Comparison of ENCODE assay signal across 10 mouse cellular contexts in genomic region chr5:146330031-146330764, GRCm38 (mm10). TPM values are rescaled to one million over a fixed set of nuclear protein-coding genes. Genes with fewer than 3 reads are reported as not detected.
DNase-seq lines count a peak whose midpoint lies in the region; ATAC-seq and TF ChIP-seq lines count a peak whose summit lies in the region.
"Had no signal": no experiment of that assay in that cellular context is flagged by ENCODE, and none has a peak within 500 bp of the region (broad histone marks: within the 10 kb centered on the region; RNA-seq: fewer than 3 reads in every experiment).

No protein-coding gene starts in this region.

- H3K27ac ChIP-seq in heart, embryonic 12.5 days (ENCODE audit: poor library complexity, severe bottlenecking), result no peak overlapping the region
- H3K27ac ChIP-seq in cortical plate, adult 2 months (ENCODE audit: insufficient read depth, low read length), result no peak overlapping the region
- no peak overlapping the region for H3K27ac ChIP-seq in lung, postnatal 0 days (ENCODE audit: low read length)
- H3K27ac ChIP-seq: embryonic facial prominence, embryonic 15.5 days; limb, embryonic 15.5 days had no signal

- no peak for TF ChIP-seq POLR2A in cortical plate, adult 2 months (IDR thresholded peaks at IDR 0.05; ENCODE audit: extremely low read depth, insufficient read depth, low read length)

- no peaks in the 10 kb centered on the region for H3K36me3 ChIP-seq in heart, embryonic 12.5 days
- H3K36me3 ChIP-seq in lung, postnatal 0 days (ENCODE audit: insufficient read depth, low read length), result no peaks in the 10 kb centered on the region
- H3K36me3 ChIP-seq: embryonic facial prominence, embryonic 15.5 days; limb, embryonic 15.5 days had no signal

- DNase-seq in heart, adult 18-20 months, result peak; percentile 35 to 73
- peak; percentile 83 for DNase-seq in 3T3-L1 (ENCODE audit: low read depth, low spot score)
- DNase-seq in MN1 (ENCODE audit: low spot score), result peak; percentile 66
- DNase-seq in kidney, postnatal 25 days, result peak; percentile 55 to 77
- DNase-seq in lung, postnatal 0 days (ENCODE audit: low spot score), result peak; percentile 67
- peak; percentile 69 for DNase-seq in testis, postnatal 10 days (ENCODE audit: low spot score)

- no peaks in the 10 kb centered on the region for H3K9me3 ChIP-seq in heart, embryonic 12.5 days (replicated peaks)
- H3K9me3 ChIP-seq in lung, postnatal 0 days (ENCODE audit: low read length), result no peaks in the 10 kb centered on the region
- H3K9me3 ChIP-seq: embryonic facial prominence, embryonic 15.5 days; limb, embryonic 15.5 days had no signal

- no peak overlapping the region for H3K9ac ChIP-seq in heart, embryonic 12.5 days
- H3K9ac ChIP-seq in lung, postnatal 0 days (replicated peaks; ENCODE audit: low read depth), result no peak overlapping the region
- H3K9ac ChIP-seq: embryonic facial prominence, embryonic 15.5 days; limb, embryonic 15.5 days had no signal

- no peak overlapping the region for H3K4me2 ChIP-seq in heart, embryonic 12.5 days
- H3K4me2 ChIP-seq in lung, postnatal 0 days (replicated peaks; ENCODE audit: low read depth, low read length), result no peak overlapping the region
- H3K4me2 ChIP-seq: embryonic facial prominence, embryonic 15.5 days; limb, embryonic 15.5 days had no signal

- no peak overlapping the region for H3K4me3 ChIP-seq in heart, embryonic 12.5 days
- H3K4me3 ChIP-seq in cortical plate, adult 2 months (ENCODE audit: insufficient read depth, low read length), result no peak overlapping the region
- no peak overlapping the region for H3K4me3 ChIP-seq in lung, postnatal 0 days (ENCODE audit: low read depth, low read length)
- H3K4me3 ChIP-seq: embryonic facial prominence, embryonic 15.5 days; limb, embryonic 15.5 days had no signal

- peak; percentile 60 for TF ChIP-seq CTCF in cortical plate, adult 2 months (IDR thresholded peaks at IDR 0.05; ENCODE audit: extremely low read depth, insufficient read depth, low read length)
- peak; percentile 83 for TF ChIP-seq CTCF in lung, postnatal 0 days (IDR thresholded peaks at IDR 0.05)

- 36% methylated on average over 13 of the region's 13 CpGs for WGBS in heart, embryonic 12.5 days
- WGBS in lung, postnatal 0 days, result 31% methylated on average over 13 of the region's 13 CpGs

- no peak for ATAC-seq in heart, embryonic 12.5 days (ENCODE audit: insufficient number of reproducible peaks, low FRiP score)
- ATAC-seq in lung, postnatal 0 days, result no peak

- H3K4me1 ChIP-seq in heart, embryonic 12.5 days (replicated peaks), result no peaks in the 10 kb centered on the region
- peaks cover 2% of the 10 kb centered on the region; the same call in 1 of the 2 replicates for H3K4me1 ChIP-seq in cortical plate, adult 2 months (ENCODE audit: control insufficient read depth, insufficient read depth, low read length)
- peaks cover 5% of the 10 kb centered on the region; the same call in 1 of the 2 replicates for H3K4me1 ChIP-seq in lung, postnatal 0 days (ENCODE audit: insufficient read depth, low read depth, low read length)
- H3K4me1 ChIP-seq: embryonic facial prominence, embryonic 15.5 days; limb, embryonic 15.5 days had no signal

- no peaks in the 10 kb centered on the region for H3K27me3 ChIP-seq in heart, embryonic 12.5 days (replicated peaks)
- H3K27me3 ChIP-seq in lung, postnatal 0 days (replicated peaks; ENCODE audit: insufficient read depth, low read length), result no peaks in the 10 kb centered on the region
- H3K27me3 ChIP-seq: embryonic facial prominence, embryonic 15.5 days; limb, embryonic 15.5 days had no signal

- TF ChIP-seq EP300 in lung, postnatal 0 days (IDR thresholded peaks at IDR 0.05), result no peak

RNA-seq across cellular contexts. Expression of gene Wasf3, which starts 54.6 kb away (rescaled TPM):
- total RNA-seq in heart, adult 18-20 months (2021), result under 1 TPM; 0.40 to 0.49 TPM
- 0.31 and 0.32 TPM in 2 replicates for polyA plus RNA-seq in heart, embryonic 12.5 days (2016; fragmentation: Nextera tagmentation; extraction: Ambion mirVana)
- 59.9 and 61.7 TPM in 2 replicates for polyA plus RNA-seq in cortical plate, adult 2 months (2012; rRNA removed)
- polyA plus RNA-seq in lung, postnatal 0 days (2015; fragmentation: Nextera tagmentation; extraction: Ambion mirVana), result 0.31 and 0.37 TPM in 2 replicates

Comparison
In these comparisons a context has a peak if more than half of its experiments do, and no peak if none do; other contexts are left out.
1. RNA of gene Wasf3, which starts 54.6 kb away (polyA plus RNA-seq): 59.9 to 61.7 TPM in cortical plate, adult 2 months; 0.31 to 0.32 TPM in heart, embryonic 12.5 days and 0.31 to 0.37 TPM in lung, postnatal 0 days; every median in the first group is over 10 times any median in the second.
2. Peak in every context shown above with its lines, with median percentiles within 50 percentile points of each other: DNase-seq.